Mouse (Mus musculus): Measurements from ENCODE around the gene Lix1.

Gene Lix1

GRCm38 (mm10) chr17:17499278-17499677 is 96.8 kb downstream of the Lix1 start:
- peak; percentile 4 for DNase-seq

- DNase-seq: no peak
Measured at GRCm38 (mm10) chr17:17506677-17507076, 104.2 kb downstream of the Lix1 start.
